Mouse (Mus musculus): ENCODE results near the gene Gtdc1. TPM values are rescaled to one million over a fixed set of nuclear protein-coding genes. Genes with fewer than 3 reads are reported as not detected.

Gtdc1 gene
- polyA plus RNA-seq, 1 experiment, result 6.3 TPM

DNA sequence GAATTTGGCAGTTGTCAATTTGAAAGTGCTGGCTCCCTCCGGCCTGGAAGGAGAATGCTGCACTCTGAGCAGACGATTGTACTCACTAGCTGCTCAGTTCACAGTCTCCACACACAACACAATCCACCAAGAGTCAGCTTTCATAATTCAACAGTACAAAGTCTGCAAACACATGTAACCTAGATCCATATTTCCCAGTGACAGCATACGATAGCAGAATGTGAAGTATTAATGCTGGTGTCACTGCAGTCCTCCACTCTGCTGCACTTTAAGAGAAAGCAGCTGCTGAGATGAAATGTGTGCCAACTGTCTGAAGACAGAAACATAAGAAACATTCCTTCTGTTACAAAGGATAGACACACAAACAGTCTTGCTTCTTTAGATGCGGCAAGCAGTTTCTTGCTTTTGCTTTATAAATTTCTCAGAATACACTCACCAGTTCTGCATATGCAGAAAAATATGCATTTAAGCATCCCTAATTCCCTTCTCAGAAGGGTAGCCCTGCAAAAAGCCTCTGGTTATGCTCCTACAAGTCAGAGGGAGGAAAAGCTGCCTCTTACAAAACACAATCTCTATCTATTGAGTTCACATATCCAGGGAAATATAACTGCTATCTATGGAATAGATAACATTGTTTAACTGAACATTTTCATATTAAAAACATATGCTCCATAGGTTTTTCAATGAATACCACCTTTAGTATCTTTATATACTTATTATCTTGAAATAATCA, 221.4 kb downstream of the Gtdc1 start:
- no peak overlapping the region for H3K4me3 ChIP-seq (replicated peaks; ENCODE audit: control insufficient read depth, low read depth, low read length)
- TF ChIP-seq CTCF (IDR thresholded peaks at IDR 0.05; ENCODE audit: control insufficient read depth, insufficient read depth, low read length) (no peak), POLR2A (IDR thresholded peaks at IDR 0.05; ENCODE audit: borderline replicate concordance, control insufficient read depth, low read depth, low read length) (no peak)
- no peaks in the 10 kb centered on the region for H3K4me1 ChIP-seq (ENCODE audit: control insufficient read depth, insufficient read depth, low read length)
- no peak overlapping the region for H3K27ac ChIP-seq (ENCODE audit: control insufficient read depth, insufficient read depth, low read depth, low read length, poor library complexity)
- WGBS, result 86% methylated on average over 4 of the region's 4 CpGs

- Histone ChIP-seq H3K27ac (ENCODE audit: control insufficient read depth, insufficient read depth, low read depth, low read length, poor library complexity) (no peak overlapping the region), H3K4me1 (ENCODE audit: control insufficient read depth, insufficient read depth, low read length) (no peaks in the 10 kb centered on the region), H3K4me3 (replicated peaks; ENCODE audit: control insufficient read depth, low read depth, low read length) (no peak overlapping the region)
- TF ChIP-seq CTCF (IDR thresholded peaks at IDR 0.05; ENCODE audit: control insufficient read depth, insufficient read depth, low read length) (no peak), POLR2A (IDR thresholded peaks at IDR 0.05; ENCODE audit: borderline replicate concordance, control insufficient read depth, low read depth, low read length) (no peak)
- WGBS, result 79% methylated on average over 4 of the region's 4 CpGs
Measured at GRCm38 (mm10) chr2:44700276-44700675, 227.2 kb downstream of the Gtdc1 start.

DNA sequence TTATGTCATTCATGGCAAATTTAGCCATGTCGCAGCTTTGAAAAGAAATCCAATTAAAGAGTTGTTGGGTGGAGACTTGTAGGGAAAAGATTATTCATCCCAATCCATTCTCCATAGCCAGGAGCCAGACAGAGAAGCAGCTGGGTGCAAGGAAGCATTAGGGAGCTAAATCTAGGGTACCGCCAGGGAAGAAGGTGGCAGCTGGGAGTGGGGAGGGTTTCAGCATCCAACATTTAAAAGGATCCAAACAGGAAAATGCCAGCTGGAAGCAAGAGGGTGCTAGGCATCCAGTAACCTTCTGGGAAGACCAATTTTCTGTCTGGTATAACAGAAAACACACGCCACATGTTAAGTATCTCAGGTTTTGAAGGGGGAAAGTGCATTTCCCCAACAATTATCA, 231.0 kb downstream of the Gtdc1 start:
- WGBS, result 88% methylated on average over 3 of the region's 3 CpGs
- H3K4me1 ChIP-seq (ENCODE audit: control insufficient read depth, insufficient read depth, low read length), result no peaks in the 10 kb centered on the region
- no peak overlapping the region for H3K27ac ChIP-seq (ENCODE audit: control insufficient read depth, insufficient read depth, low read depth, low read length, poor library complexity)
- no peak overlapping the region for H3K4me3 ChIP-seq (replicated peaks; ENCODE audit: control insufficient read depth, low read depth, low read length)
- TF ChIP-seq POLR2A (IDR thresholded peaks at IDR 0.05; ENCODE audit: borderline replicate concordance, control insufficient read depth, low read depth, low read length), result no peak
- TF ChIP-seq CTCF (IDR thresholded peaks at IDR 0.05; ENCODE audit: control insufficient read depth, insufficient read depth, low read length), result no peak

- Histone ChIP-seq H3K27ac (ENCODE audit: control insufficient read depth, insufficient read depth, low read depth, low read length, poor library complexity) (no peak overlapping the region), H3K4me3 (replicated peaks; ENCODE audit: control insufficient read depth, low read depth, low read length) (no peak overlapping the region), H3K4me1 (ENCODE audit: control insufficient read depth, insufficient read depth, low read length) (no peaks in the 10 kb centered on the region)
- no peak for TF ChIP-seq CTCF (IDR thresholded peaks at IDR 0.05; ENCODE audit: control insufficient read depth, insufficient read depth, low read length)
- no peak for TF ChIP-seq POLR2A (IDR thresholded peaks at IDR 0.05; ENCODE audit: borderline replicate concordance, control insufficient read depth, low read depth, low read length)
- WGBS, result 79% methylated on average over 1 of the region's 1 CpGs
Measured at GRCm38 (mm10) chr2:44693898-44694297, 233.6 kb downstream of the Gtdc1 start.

GRCm38 (mm10) chr2:44664049-44664448, 263.4 kb downstream of the Gtdc1 start:
- Histone ChIP-seq H3K27ac (ENCODE audit: control insufficient read depth, insufficient read depth, low read depth, low read length, poor library complexity) (no peak overlapping the region), H3K4me3 (replicated peaks; ENCODE audit: control insufficient read depth, low read depth, low read length) (no peak overlapping the region), H3K4me1 (ENCODE audit: control insufficient read depth, insufficient read depth, low read length) (no peaks in the 10 kb centered on the region)
- TF ChIP-seq POLR2A (IDR thresholded peaks at IDR 0.05; ENCODE audit: borderline replicate concordance, control insufficient read depth, low read depth, low read length), result no peak
- no peak for TF ChIP-seq CTCF (IDR thresholded peaks at IDR 0.05; ENCODE audit: control insufficient read depth, insufficient read depth, low read length)
- 90% methylated on average over 7 of the region's 7 CpGs for WGBS

DNA sequence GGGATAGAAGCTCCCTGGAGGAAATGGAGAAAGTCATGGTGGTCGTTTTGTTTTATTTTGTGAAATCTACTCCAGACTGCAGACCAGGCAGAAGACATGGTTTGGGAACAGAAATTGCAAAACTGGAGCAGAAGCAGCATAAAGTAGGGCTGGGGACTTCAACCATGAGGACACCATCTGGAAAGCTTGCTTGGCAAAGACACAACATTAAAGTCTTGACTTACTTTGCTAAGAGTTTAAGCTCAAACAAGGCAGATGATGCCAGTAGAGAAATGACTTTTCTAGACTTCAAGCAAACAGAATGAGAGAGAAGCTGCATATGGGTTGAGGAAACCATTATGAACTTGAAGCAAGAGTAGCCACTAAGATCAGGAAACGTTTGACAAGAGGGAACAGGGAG, 267.6 kb downstream of the Gtdc1 start:
- 62% methylated on average over 2 of the region's 2 CpGs for WGBS
- TF ChIP-seq CTCF (IDR thresholded peaks at IDR 0.05; ENCODE audit: control insufficient read depth, insufficient read depth, low read length) (no peak), POLR2A (IDR thresholded peaks at IDR 0.05; ENCODE audit: borderline replicate concordance, control insufficient read depth, low read depth, low read length) (no peak)
- no peak overlapping the region for H3K4me3 ChIP-seq (replicated peaks; ENCODE audit: control insufficient read depth, low read depth, low read length)
- H3K27ac ChIP-seq (ENCODE audit: control insufficient read depth, insufficient read depth, low read depth, low read length, poor library complexity), result no peak overlapping the region
- H3K4me1 ChIP-seq (ENCODE audit: control insufficient read depth, insufficient read depth, low read length), result no peaks in the 10 kb centered on the region

DNA sequence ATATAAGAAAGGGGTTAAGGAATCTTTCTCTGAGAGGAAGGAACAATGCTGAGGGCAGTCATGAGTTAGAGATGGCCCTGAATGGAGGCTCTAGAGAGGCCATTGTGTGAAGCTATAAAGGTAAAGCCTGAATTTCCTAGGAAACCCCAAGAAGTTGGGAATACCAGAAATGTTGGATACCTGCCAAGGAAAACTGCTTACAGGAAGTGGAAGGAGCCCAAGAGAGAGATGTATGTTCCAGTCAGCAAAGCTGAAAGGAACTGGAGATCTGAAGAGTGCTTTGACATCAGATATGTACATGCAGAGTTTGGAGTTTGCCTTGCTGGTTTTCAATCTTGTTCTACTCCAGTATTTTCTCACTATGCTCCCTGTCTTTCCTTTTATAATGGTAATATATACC, 268.4 kb downstream of the Gtdc1 start:
- Histone ChIP-seq H3K27ac (ENCODE audit: control insufficient read depth, insufficient read depth, low read depth, low read length, poor library complexity) (no peak overlapping the region), H3K4me1 (ENCODE audit: control insufficient read depth, insufficient read depth, low read length) (no peaks in the 10 kb centered on the region), H3K4me3 (replicated peaks; ENCODE audit: control insufficient read depth, low read depth, low read length) (no peak overlapping the region)
- TF ChIP-seq POLR2A (IDR thresholded peaks at IDR 0.05; ENCODE audit: borderline replicate concordance, control insufficient read depth, low read depth, low read length), result no peak
- TF ChIP-seq CTCF (IDR thresholded peaks at IDR 0.05; ENCODE audit: control insufficient read depth, insufficient read depth, low read length), result no peak

- 16% methylated on average over 3 of the region's 3 CpGs for WGBS
- H3K4me1 ChIP-seq (ENCODE audit: control insufficient read depth, insufficient read depth, low read length), result no peaks in the 10 kb centered on the region
- TF ChIP-seq POLR2A (IDR thresholded peaks at IDR 0.05; ENCODE audit: borderline replicate concordance, control insufficient read depth, low read depth, low read length), result no peak
- TF ChIP-seq CTCF (IDR thresholded peaks at IDR 0.05; ENCODE audit: control insufficient read depth, insufficient read depth, low read length), result no peak
- no peak overlapping the region for H3K27ac ChIP-seq (ENCODE audit: control insufficient read depth, insufficient read depth, low read depth, low read length, poor library complexity)
- no peak overlapping the region for H3K4me3 ChIP-seq (replicated peaks; ENCODE audit: control insufficient read depth, low read depth, low read length)
Measured at GRCm38 (mm10) chr2:44648537-44648936, 278.9 kb downstream of the Gtdc1 start.

- no peaks in the 10 kb centered on the region for H3K4me1 ChIP-seq (ENCODE audit: control insufficient read depth, insufficient read depth, low read length)
- no peak overlapping the region for H3K27ac ChIP-seq (ENCODE audit: control insufficient read depth, insufficient read depth, low read depth, low read length, poor library complexity)
- TF ChIP-seq POLR2A (IDR thresholded peaks at IDR 0.05; ENCODE audit: borderline replicate concordance, control insufficient read depth, low read depth, low read length) (no peak), CTCF (IDR thresholded peaks at IDR 0.05; ENCODE audit: control insufficient read depth, insufficient read depth, low read length) (no peak)
- no peak overlapping the region for H3K4me3 ChIP-seq (replicated peaks; ENCODE audit: control insufficient read depth, low read depth, low read length)
- WGBS, result 83% methylated on average over 6 of the region's 6 CpGs
Measured at GRCm38 (mm10) chr2:44646398-44646797, 281.1 kb downstream of the Gtdc1 start.
